Mouse (Mus musculus): ENCODE results near the gene Fam187a.

DNA sequence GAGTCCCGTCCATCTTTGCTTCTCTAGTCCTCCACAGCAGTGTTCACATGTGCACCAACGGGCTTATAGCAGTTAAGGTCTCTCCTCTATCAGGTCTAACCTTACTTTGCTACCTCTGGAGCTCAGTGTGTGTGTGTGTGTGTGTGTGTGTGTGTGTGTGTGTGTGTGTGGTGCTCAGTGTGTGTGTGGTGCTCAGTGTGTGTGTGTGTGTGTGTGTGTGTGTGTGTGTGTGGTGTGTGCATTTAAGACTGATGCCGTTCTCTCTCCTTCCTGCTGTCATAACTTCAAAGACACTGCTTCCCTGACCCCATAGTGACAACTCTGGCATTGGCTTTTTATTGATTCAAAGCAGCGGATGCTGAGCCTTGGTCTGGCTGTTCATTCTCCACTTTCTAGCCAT, 49.4 kb upstream of the Fam187a start, which contains the start of gene Higd1b:
- TF ChIP-seq CTCF (IDR thresholded peaks at IDR 0.05 in 2 of 3, conservative IDR thresholded peaks at IDR 0.05 in 1 of 3; ENCODE audit: control insufficient read depth in 1 of 3, insufficient read depth in 1 of 3, low read depth in 2 of 3, low read length in 3 of 3, poor library complexity in 1 of 3, severe bottlenecking in 1 of 3) (no peak), MAX (IDR thresholded peaks at IDR 0.05; ENCODE audit: low read length) (no peak), SMC3 (IDR thresholded peaks at IDR 0.05; ENCODE audit: low read depth, low read length) (no peak), MYC (IDR thresholded peaks at IDR 0.05; ENCODE audit: low read depth, low read length) (no peak), MYB (IDR thresholded peaks at IDR 0.05; ENCODE audit: low read depth, low read length) (no peak), NELFE (IDR thresholded peaks at IDR 0.05; ENCODE audit: low read depth, low read length) (no peak), RCOR1 (IDR thresholded peaks at IDR 0.05; ENCODE audit: low read depth, low read length) (no peak), GATA1 (IDR thresholded peaks at IDR 0.05; ENCODE audit: low read depth, low read length) (no peak), CHD1 (IDR thresholded peaks at IDR 0.05; ENCODE audit: low read depth, low read length) (no peak), CHD2 (IDR thresholded peaks at IDR 0.05; ENCODE audit: low read length) (no peak), MAZ (IDR thresholded peaks at IDR 0.05; ENCODE audit: low read depth, low read length) (no peak), POLR2A (IDR thresholded peaks at IDR 0.05; ENCODE audit: control insufficient read depth in 1 of 2, insufficient read depth in 1 of 2, low read depth in 1 of 2, low read length in 2 of 2, poor library complexity in 1 of 2) (no peak), ZNF384 (IDR thresholded peaks at IDR 0.05; ENCODE audit: low read depth, low read length) (no peak)

Data from MEL (cell line).